Mouse (Mus musculus): ENCODE measurements at regions not wholly inside any gene's neighbourhood (a gene's known extent, or its start where the extent isn't known, plus 50 kb on each side); places are given as distances from the start of the nearest gene placed in this dataset.

- ATAC-seq (ENCODE audit: extremely low read depth, insufficient number of reproducible peaks, low FRiP score, low TSS enrichment) = no peak
- no peaks in the 10 kb centered on the region for H3K36me3 ChIP-seq
- H3K27ac ChIP-seq (replicated peaks) = peak overlapping the region; percentile 74
- 0 out of 2 replicates have a peak, but pooled peaks cover 5% of the 10 kb centered on the region for H3K9me3 ChIP-seq
- no peak overlapping the region for H3K4me3 ChIP-seq
- no peak overlapping the region for H3K4me2 ChIP-seq
- H3K9ac ChIP-seq = no peak overlapping the region
- 29% methylated on average over 3 of the region's 3 CpGs for WGBS
- H3K27me3 ChIP-seq (replicated peaks) = no peaks in the 10 kb centered on the region
- H3K4me1 ChIP-seq = peaks cover 58% of the 10 kb centered on the region
Measured at GRCm38 (mm10) chr1:60650158-60650557, 66.4 kb upstream of the Cd28 start.

GRCm38 (mm10) chr1:60649303-60649850 is 67.2 kb upstream of the Cd28 start:
- no peak overlapping the region for H3K4me3 ChIP-seq
- H3K27me3 ChIP-seq (replicated peaks) = no peaks in the 10 kb centered on the region
- no peaks in the 10 kb centered on the region for H3K36me3 ChIP-seq
- 0 out of 2 replicates have a peak, but pooled peaks cover 5% of the 10 kb centered on the region for H3K9me3 ChIP-seq
- peak overlapping the region; percentile 74 for H3K27ac ChIP-seq (replicated peaks)
- H3K4me2 ChIP-seq = no peak overlapping the region
- WGBS = 64% methylated on average over 8 of the region's 8 CpGs
- ATAC-seq (ENCODE audit: extremely low read depth, insufficient number of reproducible peaks, low FRiP score, low TSS enrichment) = no peak
- H3K4me1 ChIP-seq = peaks cover 50% of the 10 kb centered on the region
- H3K9ac ChIP-seq = no peak overlapping the region

GRCm38 (mm10) chr1:60646828-60647227 is 69.8 kb upstream of the Cd28 start:
- no peaks in the 10 kb centered on the region for H3K36me3 ChIP-seq
- ATAC-seq (ENCODE audit: extremely low read depth, insufficient number of reproducible peaks, low FRiP score, low TSS enrichment) = no peak
- H3K9ac ChIP-seq = no peak overlapping the region
- H3K27me3 ChIP-seq (replicated peaks) = no peaks in the 10 kb centered on the region
- no peak overlapping the region for H3K4me3 ChIP-seq
- H3K4me1 ChIP-seq = peaks cover 46% of the 10 kb centered on the region
- WGBS = 88% methylated on average over 5 of the region's 5 CpGs
- no peak overlapping the region for H3K4me2 ChIP-seq
- H3K27ac ChIP-seq (replicated peaks) = no peak overlapping the region
- H3K9me3 ChIP-seq = no peaks in the 10 kb centered on the region

GRCm38 (mm10) chr1:60646174-60646573 is 70.4 kb upstream of the Cd28 start:
- Histone ChIP-seq H3K9me3 (no peaks in the 10 kb centered on the region), H3K36me3 (no peaks in the 10 kb centered on the region), H3K9ac (no peak overlapping the region), H3K4me3 (no peak overlapping the region), H3K27ac (replicated peaks) (no peak overlapping the region), H3K4me1 (peaks cover 51% of the 10 kb centered on the region), H3K4me2 (no peak overlapping the region), H3K27me3 (replicated peaks) (no peaks in the 10 kb centered on the region)
- ATAC-seq (ENCODE audit: extremely low read depth, insufficient number of reproducible peaks, low FRiP score, low TSS enrichment) = no peak
- 41% methylated on average over 5 of the region's 5 CpGs for WGBS

- Histone ChIP-seq H3K36me3 (no peaks in the 10 kb centered on the region), H3K9ac (no peak overlapping the region), H3K4me1 (peaks cover 41% of the 10 kb centered on the region), H3K4me3 (no peak overlapping the region), H3K27me3 (replicated peaks) (no peaks in the 10 kb centered on the region), H3K9me3 (no peaks in the 10 kb centered on the region), H3K4me2 (no peak overlapping the region), H3K27ac (replicated peaks) (no peak overlapping the region)
- 56% methylated on average over 1 of the region's 1 CpGs for WGBS
- ATAC-seq (ENCODE audit: extremely low read depth, insufficient number of reproducible peaks, low FRiP score, low TSS enrichment) = no peak
Measured at GRCm38 (mm10) chr1:60645176-60645575, 71.4 kb upstream of the Cd28 start.

GRCm38 (mm10) chr1:60642761-60643160 is 73.8 kb upstream of the Cd28 start:
- Histone ChIP-seq H3K36me3 (no peaks in the 10 kb centered on the region), H3K27ac (replicated peaks) (no peak overlapping the region), H3K4me3 (no peak overlapping the region), H3K4me1 (peaks cover 25% of the 10 kb centered on the region), H3K9me3 (no peaks in the 10 kb centered on the region), H3K9ac (no peak overlapping the region), H3K4me2 (no peak overlapping the region), H3K27me3 (replicated peaks) (no peaks in the 10 kb centered on the region)
- 46% methylated on average over 3 of the region's 3 CpGs for WGBS
- ATAC-seq (ENCODE audit: extremely low read depth, insufficient number of reproducible peaks, low FRiP score, low TSS enrichment) = no peak

GRCm38 (mm10) chr1:60642175-60642574 is 74.4 kb upstream of the Cd28 start:
- Histone ChIP-seq H3K27me3 (replicated peaks) (no peaks in the 10 kb centered on the region), H3K36me3 (no peaks in the 10 kb centered on the region), H3K9ac (no peak overlapping the region), H3K4me1 (peaks cover 25% of the 10 kb centered on the region), H3K9me3 (no peaks in the 10 kb centered on the region), H3K27ac (replicated peaks) (no peak overlapping the region), H3K4me3 (no peak overlapping the region), H3K4me2 (no peak overlapping the region)
- WGBS = 33% methylated on average over 2 of the region's 2 CpGs
- no peak for ATAC-seq (ENCODE audit: extremely low read depth, insufficient number of reproducible peaks, low FRiP score, low TSS enrichment)

GRCm38 (mm10) chr1:60641324-60641764 is 74.4 kb upstream of the Raph1 start:
- Histone ChIP-seq H3K4me1 (peaks cover 25% of the 10 kb centered on the region), H3K9ac (no peak overlapping the region), H3K27ac (replicated peaks) (no peak overlapping the region), H3K36me3 (no peaks in the 10 kb centered on the region), H3K9me3 (no peaks in the 10 kb centered on the region), H3K4me2 (no peak overlapping the region), H3K4me3 (no peak overlapping the region), H3K27me3 (replicated peaks) (no peaks in the 10 kb centered on the region)
- WGBS = 64% methylated on average over 7 of the region's 7 CpGs
- ATAC-seq (ENCODE audit: extremely low read depth, insufficient number of reproducible peaks, low FRiP score, low TSS enrichment) = no peak

GRCm38 (mm10) chr1:60639536-60639935 is 72.6 kb upstream of the Raph1 start:
- H3K4me2 ChIP-seq = no peak overlapping the region

GRCm38 (mm10) chr1:60639059-60639458 is 72.2 kb upstream of the Raph1 start:
- no peak for ATAC-seq (ENCODE audit: extremely low read depth, insufficient number of reproducible peaks, low FRiP score, low TSS enrichment)
- 42% methylated on average over 2 of the region's 2 CpGs for WGBS
- Histone ChIP-seq H3K27ac (replicated peaks) (no peak overlapping the region), H3K4me2 (no peak overlapping the region), H3K36me3 (no peaks in the 10 kb centered on the region), H3K9me3 (no peaks in the 10 kb centered on the region), H3K4me3 (no peak overlapping the region), H3K27me3 (replicated peaks) (no peaks in the 10 kb centered on the region), H3K4me1 (peaks cover 16% of the 10 kb centered on the region), H3K9ac (no peak overlapping the region)

More at GRCm38 (mm10) chr1:60639536-60639935, 72.6 kb upstream of the Raph1 start:
- no peak overlapping the region for H3K4me3 ChIP-seq
- H3K27ac ChIP-seq (replicated peaks) = no peak overlapping the region
- no peaks in the 10 kb centered on the region for H3K36me3 ChIP-seq
- WGBS = 79% methylated on average over 2 of the region's 2 CpGs
- no peak overlapping the region for H3K9ac ChIP-seq
- H3K4me1 ChIP-seq = peaks cover 16% of the 10 kb centered on the region
- H3K27me3 ChIP-seq (replicated peaks) = no peaks in the 10 kb centered on the region
- ATAC-seq (ENCODE audit: extremely low read depth, insufficient number of reproducible peaks, low FRiP score, low TSS enrichment) = no peak
- H3K9me3 ChIP-seq = no peaks in the 10 kb centered on the region

- Histone ChIP-seq H3K4me1 (peaks cover 7% of the 10 kb centered on the region), H3K4me2 (no peak overlapping the region), H3K9ac (no peak overlapping the region), H3K9me3 (no peaks in the 10 kb centered on the region), H3K36me3 (no peaks in the 10 kb centered on the region), H3K27me3 (replicated peaks) (no peaks in the 10 kb centered on the region), H3K4me3 (no peak overlapping the region), H3K27ac (replicated peaks) (no peak overlapping the region)
- ATAC-seq (ENCODE audit: extremely low read depth, insufficient number of reproducible peaks, low FRiP score, low TSS enrichment) = no peak
- WGBS = 66% methylated on average over 3 of the region's 3 CpGs
Measured at GRCm38 (mm10) chr1:60636802-60637452, 70.0 kb upstream of the Raph1 start.
